Mouse (Mus musculus): ENCODE results near the gene Lrrc3c.
"Not testable (repeated sequence)": the region's sequence is repeated elsewhere in the genome, so short reads cannot be mapped to it uniquely, and the experiment has no call there.

The Lrrc3c gene

GRCm38 (mm10) chr11:98628706-98629105 lies 30.6 kb downstream of the Lrrc3c start:
- no peak for DNase-seq (ENCODE audit: low spot score in 2 of 2)

DNA sequence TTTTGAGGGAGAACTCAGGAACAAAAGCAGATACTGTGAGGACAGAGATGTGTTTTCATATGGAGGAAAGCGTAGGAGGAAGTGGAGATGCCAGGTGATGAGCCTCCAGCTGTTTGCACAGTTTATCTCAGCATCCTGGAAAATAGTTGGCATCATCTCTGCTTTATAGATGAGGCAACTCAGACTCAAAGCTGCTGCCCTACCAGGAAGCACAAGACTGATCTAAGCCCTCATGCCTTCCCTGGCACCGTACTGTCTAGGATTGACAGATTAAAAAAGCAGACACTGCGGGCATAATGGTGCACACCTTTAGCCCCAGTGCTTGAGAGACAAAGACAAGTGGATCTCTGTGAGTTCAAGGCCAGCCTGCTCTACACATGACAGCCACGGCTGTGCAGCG lies 32.6 kb downstream of the Lrrc3c start:
- no peak for DNase-seq (ENCODE audit: low spot score in 2 of 2)

- not testable (repeated sequence) for DNase-seq (ENCODE audit: low spot score in 2 of 2)
Measured at GRCm38 (mm10) chr11:98635312-98635970, 37.4 kb downstream of the Lrrc3c start.

- DNase-seq (ENCODE audit: low spot score in 2 of 2) = no peak
Measured at GRCm38 (mm10) chr11:98637501-98637900, 39.4 kb downstream of the Lrrc3c start.

- no peak for DNase-seq (ENCODE audit: low spot score in 2 of 2)
Measured at GRCm38 (mm10) chr11:98640091-98640490, 42.0 kb downstream of the Lrrc3c start.

GRCm38 (mm10) chr11:98644757-98645156 lies 46.7 kb downstream of the Lrrc3c start:
- DNase-seq (ENCODE audit: low spot score in 2 of 2) = no peak

GRCm38 (mm10) chr11:98645946-98646345 lies 47.9 kb downstream of the Lrrc3c start:
- no peak for DNase-seq (ENCODE audit: low spot score in 2 of 2)

- DNase-seq (ENCODE audit: low spot score in 2 of 2) = no peak
Measured at GRCm38 (mm10) chr11:98646459-98646858, 48.4 kb downstream of the Lrrc3c start, which contains the start of gene Gsdma2. Gsdma2 (plus strand) TSS chr11:98646759.
